Mouse (Mus musculus) left cerebral cortex, adult 2 months (tissue): ENCODE results near the gene Lrrc8e. TPM values are rescaled to one million over a fixed set of nuclear protein-coding genes. Genes with fewer than 3 reads are reported as not detected.

Experiments used
- DNase-seq, 2 experiments: peaks; one replicate each; pipeline ENCODE4 v3.0.0; 2021 to 2022; ENCODE audit warnings: low spot score in 2 of 2, mixed read lengths in 1 of 2; ENCODE audit errors: extremely low spot score in 1 of 2
- H3K27ac ChIP-seq: fragments of 200-600 bp; 2 replicates; pipeline ENCODE4 v1.8.1; 2022
- H3K4me3 ChIP-seq: fragments of 200-600 bp; 2 replicates; pipeline ENCODE4 v1.8.1; 2022
- CTCF ChIP-seq: fragments of 200-600 bp; IDR thresholded peaks from 2 replicates; pipeline ENCODE4 v1.8.1; 2022; ENCODE audit warnings: antibody characterized with exemption, mild to moderate bottlenecking, moderate library complexity
- intact Hi-C: fragments of 180-260 bp; cut with DNase I; formaldehyde crosslinking; loops from one replicate; pipeline ENCODE4 v1.15.1; 2025
- total RNA-seq, 2 experiments: library from RNA; stranded (reverse); gene quantifications; 2 replicates each; pipeline ENCODE4 v1.2.3; 2021

The Lrrc8e gene
- total RNA-seq, 2 experiments from 2014 or later = not detected

GRCm38 (mm10) chr8:4207016-4207350 lies 19.6 kb upstream of the Lrrc8e start:
- intact Hi-C loops = no loop called here
- no peak for TF ChIP-seq CTCF
- Histone ChIP-seq H3K27ac (no peak overlapping the region), H3K4me3 (no peak overlapping the region)
- DNase-seq = no peak

- H3K4me3 ChIP-seq = no peak overlapping the region
- no peak for DNase-seq
- H3K27ac ChIP-seq = no peak overlapping the region
- TF ChIP-seq CTCF = peak; percentile 27
- intact Hi-C loops = no loop called here
Measured at GRCm38 (mm10) chr8:4211097-4211496, 15.5 kb upstream of the Lrrc8e start.

DNA sequence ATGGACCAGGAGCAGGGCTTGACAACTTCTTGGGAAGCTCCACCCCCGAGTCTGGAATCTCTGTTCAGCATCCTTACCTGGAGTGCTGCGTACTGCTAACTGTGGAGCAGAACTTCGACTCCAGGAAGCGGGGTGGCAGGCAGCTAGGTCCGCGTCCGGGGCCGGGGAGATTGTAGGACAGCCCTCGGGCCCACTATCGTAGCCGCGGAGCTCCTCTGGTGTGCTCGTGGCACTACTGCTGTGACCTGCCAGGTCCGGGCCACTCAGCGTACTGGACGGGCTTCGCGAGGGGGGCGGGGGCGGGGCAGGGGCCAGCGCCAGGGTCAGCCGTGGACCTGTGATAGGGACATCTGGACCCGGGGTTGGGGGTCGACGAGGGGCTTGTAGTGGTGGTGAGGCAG lies 13.8 kb upstream of the Lrrc8e start:
- no peak for TF ChIP-seq CTCF
- no peak for DNase-seq
- H3K27ac ChIP-seq = no peak overlapping the region
- intact Hi-C loops = no loop called here
- peak overlapping the region; percentile 32 for H3K4me3 ChIP-seq

GRCm38 (mm10) chr8:4213210-4214005 lies 13.2 kb upstream of the Lrrc8e start:
- TF ChIP-seq CTCF = no peak
- intact Hi-C loops = loop anchor here (2.0 kb wide), 1 partner anchor 35 kb away; the partner anchor contains the start of gene Tgfbr3l
- DNase-seq = no peak
- no peak overlapping the region for H3K27ac ChIP-seq
- peak overlapping the region; percentile 32 for H3K4me3 ChIP-seq

GRCm38 (mm10) chr8:4214006-4214980 lies 12.3 kb upstream of the Lrrc8e start:
- H3K27ac ChIP-seq = no peak overlapping the region
- intact Hi-C loops = loop anchor here (2.0 kb wide), 1 partner anchor 35 kb away; the partner anchor contains the start of gene Tgfbr3l

GRCm38 (mm10) chr8:4216296-4216695 lies 10.3 kb upstream of the Lrrc8e start:
- intact Hi-C loops = no loop called here
- Histone ChIP-seq H3K27ac (peak overlapping the region; percentile 87), H3K4me3 (peak overlapping the region; percentile 79)
- TF ChIP-seq CTCF = no peak
- no peak for DNase-seq

More at GRCm38 (mm10) chr8:4214006-4214980, 12.3 kb upstream of the Lrrc8e start:
- DNase-seq = no peak
- TF ChIP-seq CTCF = no peak
- H3K4me3 ChIP-seq = 0 out of 2 replicates have a peak overlapping the region, but pooled peaks have one; percentile 4

DNA sequence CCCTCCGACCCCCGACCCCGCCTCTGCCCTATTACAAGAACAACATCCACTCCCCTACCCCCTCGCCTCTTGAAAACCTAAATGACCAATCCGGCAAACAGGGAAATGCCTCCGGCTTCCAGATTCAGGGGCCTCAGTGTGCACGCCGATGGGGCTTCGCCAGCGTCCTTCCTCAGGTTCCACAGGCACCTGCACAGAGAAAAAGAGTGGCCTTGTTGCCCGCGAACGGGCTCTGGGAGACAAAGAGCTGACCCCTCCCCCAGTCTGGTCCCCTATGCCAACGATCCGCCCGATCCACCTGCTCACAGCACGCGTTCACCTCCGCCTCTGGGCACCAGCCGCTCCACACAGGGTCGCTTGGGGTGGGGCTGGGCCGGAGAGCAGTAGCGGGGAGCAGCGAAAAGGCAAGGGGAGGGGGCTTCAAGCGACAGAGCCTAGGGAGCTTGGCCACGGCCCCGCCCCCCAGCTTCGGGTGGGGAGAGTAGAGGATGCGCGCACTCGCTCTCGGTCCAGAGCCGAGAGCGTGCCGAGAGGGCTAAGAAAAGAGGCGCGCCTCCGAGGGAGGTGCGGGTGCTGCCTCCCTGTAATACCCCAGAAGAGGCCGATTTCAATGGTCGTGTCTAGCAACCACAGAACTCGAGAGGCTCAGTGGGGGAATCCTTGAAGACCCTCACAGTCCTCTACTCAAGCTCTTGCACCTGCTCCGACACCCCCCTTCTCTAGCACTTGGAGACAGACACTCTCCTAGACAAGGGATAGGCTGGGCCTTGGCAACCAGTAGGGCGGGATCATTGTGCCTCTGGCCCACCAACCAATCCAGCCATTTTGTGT lies 9.6 kb upstream of the Lrrc8e start, which contains the start of gene Prr36:
Prr36 (minus strand) TSS at position 669 of the 831 bp plus-strand sequence.
- H3K27ac ChIP-seq = peak within 1 kb of the TSS; percentile 87
- no peak for TF ChIP-seq CTCF
- peak; percentile 53 to 57 for DNase-seq
- intact Hi-C loops = no loop called here
- H3K4me3 ChIP-seq = peak within 1 kb of the TSS; percentile 79

GRCm38 (mm10) chr8:4219617-4220016 lies 7.0 kb upstream of the Lrrc8e start:
- H3K27ac ChIP-seq = no peak overlapping the region
- no peak for DNase-seq
- TF ChIP-seq CTCF = no peak
- intact Hi-C loops = no loop called here
- H3K4me3 ChIP-seq = no peak overlapping the region

GRCm38 (mm10) chr8:4222059-4222458 lies 4.6 kb upstream of the Lrrc8e start:
- no peak for TF ChIP-seq CTCF
- DNase-seq = no peak
- intact Hi-C loops = no loop called here
- H3K27ac ChIP-seq = no peak overlapping the region
- H3K4me3 ChIP-seq = no peak overlapping the region

- Histone ChIP-seq H3K27ac (no peak overlapping the region), H3K4me3 (no peak overlapping the region)
- intact Hi-C loops = no loop called here
- no peak for TF ChIP-seq CTCF
- DNase-seq = no peak
Measured at GRCm38 (mm10) chr8:4226323-4226722, 304 bp upstream of the Lrrc8e start.

DNA sequence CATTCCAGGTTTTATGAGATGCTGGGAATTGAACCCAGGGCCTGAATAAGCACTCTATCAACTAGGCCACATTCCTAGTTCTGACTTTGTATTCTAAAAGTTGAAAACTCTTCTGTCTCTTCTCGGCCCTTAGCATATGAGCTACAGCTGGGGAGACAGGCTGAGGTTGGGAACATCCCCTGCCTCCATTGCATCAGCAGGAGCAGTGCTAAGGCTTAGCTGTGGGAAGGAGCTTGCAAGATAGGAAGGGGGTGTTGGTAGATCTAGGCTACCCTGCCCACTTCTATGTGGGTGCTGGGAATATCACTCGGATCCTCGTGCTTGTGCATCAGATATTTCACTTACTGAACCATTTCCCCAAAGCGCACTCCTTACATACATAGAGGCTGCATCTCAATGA lies 1.3 kb downstream of the Lrrc8e start:
- Histone ChIP-seq H3K27ac (no peak overlapping the region), H3K4me3 (no peak overlapping the region)
- no peak for TF ChIP-seq CTCF
- no peak for DNase-seq
- intact Hi-C loops = no loop called here
